Mouse (Mus musculus) cerebellum, adult 11-12 months (tissue): ENCODE measurements at regions not wholly inside any gene's neighbourhood (a gene's known extent, or its start where the extent isn't known, plus 50 kb on each side); places are given as distances from the start of the nearest gene placed in this dataset.

Source experiments
- DNase-seq: peaks from one replicate; pipeline ENCODE4 v3.0.0; 2022

- no peak for DNase-seq
Measured at GRCm38 (mm10) chr8:89396673-89397072, 352.7 kb upstream of the Sall1 start.

- DNase-seq: no peak
Measured at GRCm38 (mm10) chr8:89392749-89393148, 348.8 kb upstream of the Sall1 start.

- DNase-seq: no peak
Measured at GRCm38 (mm10) chr8:89388761-89389160, 344.8 kb upstream of the Sall1 start.

GRCm38 (mm10) chr8:89387295-89387694 lies 343.3 kb upstream of the Sall1 start:
- no peak for DNase-seq

GRCm38 (mm10) chr8:89385028-89385427 lies 341.1 kb upstream of the Sall1 start:
- DNase-seq: no peak

GRCm38 (mm10) chr8:89383781-89384180 lies 339.8 kb upstream of the Sall1 start:
- no peak for DNase-seq

- DNase-seq: no peak
Measured at GRCm38 (mm10) chr8:89382538-89383380, 338.8 kb upstream of the Sall1 start.

GRCm38 (mm10) chr8:89380436-89380835 lies 336.5 kb upstream of the Sall1 start:
- DNase-seq: no peak

GRCm38 (mm10) chr8:89372761-89373160 lies 328.8 kb upstream of the Sall1 start:
- no peak for DNase-seq

- DNase-seq: no peak
Measured at GRCm38 (mm10) chr8:89371773-89372132, 327.8 kb upstream of the Sall1 start.

GRCm38 (mm10) chr8:89370816-89371772 lies 327.1 kb upstream of the Sall1 start:
- DNase-seq: no peak

- no peak for DNase-seq
Measured at GRCm38 (mm10) chr8:89365430-89365829, 321.5 kb upstream of the Sall1 start.

- DNase-seq: no peak
Measured at GRCm38 (mm10) chr8:89358411-89358810, 314.4 kb upstream of the Sall1 start.

- no peak for DNase-seq
Measured at GRCm38 (mm10) chr8:89345547-89345946, 301.6 kb upstream of the Sall1 start.

- no peak for DNase-seq
Measured at GRCm38 (mm10) chr8:89341686-89342085, 297.7 kb upstream of the Sall1 start.

GRCm38 (mm10) chr8:89335416-89335815 lies 291.5 kb upstream of the Sall1 start:
- no peak for DNase-seq

GRCm38 (mm10) chr8:89325751-89326351 lies 281.9 kb upstream of the Sall1 start:
- no peak for DNase-seq

- no peak for DNase-seq
Measured at GRCm38 (mm10) chr8:89325248-89325645, 281.3 kb upstream of the Sall1 start.

- no peak for DNase-seq
Measured at GRCm38 (mm10) chr8:89324462-89325247, 280.7 kb upstream of the Sall1 start.

- no peak for DNase-seq
Measured at GRCm38 (mm10) chr8:89317514-89318289, 273.7 kb upstream of the Sall1 start.

GRCm38 (mm10) chr8:89316566-89317175 lies 272.7 kb upstream of the Sall1 start:
- DNase-seq: no peak
